Mouse (Mus musculus): Measurements from ENCODE around the gene Olfr633. TPM values are rescaled to one million over a fixed set of nuclear protein-coding genes. Genes with fewer than 3 reads are reported as not detected.

Olfr633 gene
- not detected in 2 replicates for polyA plus RNA-seq (2012; rRNA removed; ENCODE audit: low replicate concordance)

DNA sequence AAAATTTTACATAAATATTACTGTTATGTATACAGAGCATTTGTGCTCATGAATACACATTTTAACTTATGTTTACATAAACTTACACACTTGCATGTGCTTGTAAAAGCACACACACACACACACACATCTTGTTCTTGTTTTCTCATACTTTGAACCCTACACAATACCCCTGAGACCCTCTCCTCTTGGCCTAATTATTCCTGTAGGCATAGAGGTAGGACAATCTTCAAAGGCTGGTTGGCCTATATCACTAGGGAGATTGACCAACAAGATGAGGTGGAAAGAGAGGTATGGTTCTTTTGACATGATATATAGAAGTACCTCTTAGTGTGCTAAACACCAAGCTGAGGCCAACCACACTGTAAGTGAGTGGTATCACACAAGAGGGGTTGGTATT, at the start of gene Olfr633:
Gene Olfr633, plus strand, starts transcription at position 301 of the 400 bp plus-strand sequence.

DNA sequence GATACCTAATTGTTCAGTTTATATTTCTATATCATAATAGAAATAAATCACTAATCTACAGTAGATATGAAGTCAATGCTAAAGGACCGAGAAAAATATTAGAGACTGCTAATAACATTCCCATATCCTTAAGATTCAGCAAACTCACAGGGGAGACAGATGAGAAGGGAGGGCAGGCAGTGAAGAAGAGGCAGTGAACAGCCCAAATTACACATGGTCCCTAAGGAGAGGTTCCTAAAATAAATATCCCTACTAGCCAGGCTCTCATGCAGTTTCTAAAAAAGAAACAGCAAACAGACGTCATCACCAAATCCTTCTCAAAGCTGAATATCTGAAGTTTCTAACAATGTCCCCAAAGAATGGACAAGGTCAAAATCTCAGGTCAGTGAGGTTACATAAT, 41.0 kb upstream of the Olfr633 start, which contains the start of gene Olfr65:
Gene Olfr65, plus strand, starts transcription at position 301 of the 400 bp plus-strand sequence.

DNA sequence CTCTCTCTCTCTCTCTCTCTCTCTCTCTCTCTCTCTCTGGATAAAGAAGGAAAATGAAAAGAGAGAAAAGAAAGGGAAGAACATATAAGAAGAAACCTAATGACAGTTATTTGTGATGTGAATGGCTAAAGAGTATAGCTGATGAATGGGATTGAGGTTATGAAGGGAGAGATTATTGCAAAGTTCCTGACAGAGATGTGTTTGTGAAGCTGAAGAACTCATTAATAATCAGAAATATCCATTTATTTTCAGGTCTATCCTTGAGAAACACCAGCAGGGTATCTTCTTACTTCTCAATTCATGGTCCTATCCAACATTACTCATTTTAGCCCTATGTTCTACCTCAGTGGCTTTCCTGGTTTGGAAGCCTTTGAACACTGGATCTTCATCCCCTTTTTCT, 15.7 kb upstream of the Olfr633 start, which contains the start of gene Olfr631:
Gene Olfr631, plus strand, starts transcription at position 301 of the 400 bp plus-strand sequence.

DNA sequence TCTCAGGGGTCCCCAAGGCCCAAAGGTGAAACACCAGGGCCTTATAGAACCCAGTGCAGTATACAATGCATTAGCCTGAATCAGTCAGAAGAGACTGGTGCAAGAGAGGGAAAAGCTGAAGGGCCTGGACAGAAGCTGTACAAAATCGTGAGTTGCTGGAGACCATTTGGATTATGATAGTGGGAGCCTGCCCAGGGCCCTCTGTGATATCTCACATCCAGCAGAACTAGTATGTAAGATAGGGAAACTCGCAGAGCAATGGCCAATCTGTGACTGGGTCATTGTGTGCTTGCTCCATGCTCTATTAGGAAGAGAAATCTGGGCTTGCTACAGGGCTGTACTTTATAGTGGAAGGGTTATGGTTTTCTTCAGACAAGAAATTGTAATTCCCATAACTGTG, 10.0 kb upstream of the Olfr633 start, which contains the start of gene Olfr632:
Gene Olfr632, plus strand, starts transcription at position 84 of the 400 bp plus-strand sequence.

DNA sequence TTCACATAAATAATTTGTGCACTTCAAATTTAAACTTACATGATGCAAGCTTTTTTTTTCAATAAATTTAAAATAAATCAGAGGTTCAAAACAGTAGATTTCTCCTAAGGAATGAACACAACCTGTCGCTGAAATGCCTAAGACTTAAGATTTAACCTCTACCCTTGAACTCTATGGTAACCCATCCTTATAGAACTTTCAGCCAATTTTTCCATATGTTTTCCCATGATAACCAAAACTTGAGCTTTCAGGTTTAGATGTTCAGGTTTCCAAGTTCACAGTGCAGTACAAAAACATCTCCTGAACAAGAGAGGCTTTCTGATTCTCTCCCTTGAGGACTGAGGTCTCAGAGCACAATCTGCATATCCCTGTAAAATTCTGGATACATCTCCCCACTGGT, 26.6 kb downstream of the Olfr633 start, which contains the start of gene Olfr635:
Gene Olfr635, plus strand, starts transcription at position 301 of the 400 bp plus-strand sequence.

DNA sequence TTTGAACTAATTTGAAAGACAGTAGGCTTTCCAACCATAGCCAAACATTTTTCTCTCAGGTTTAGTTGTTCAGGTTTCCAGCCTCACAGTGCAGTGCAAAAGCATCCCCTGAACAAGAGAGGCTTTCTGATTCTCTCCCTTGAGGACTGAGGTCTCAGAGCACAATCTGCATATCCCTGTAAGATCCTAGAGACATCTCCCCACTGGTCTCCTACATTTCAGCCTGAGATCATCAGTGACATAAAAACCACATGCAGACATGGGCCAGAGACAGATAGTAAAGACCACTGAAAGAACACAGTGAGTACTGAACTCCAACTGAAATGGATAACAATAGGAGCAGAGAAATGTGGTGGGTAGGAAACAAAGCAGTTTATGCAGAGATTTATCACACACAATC, 54.2 kb downstream of the Olfr633 start, which contains the start of gene Olfr638:
Gene Olfr638, plus strand, starts transcription at position 301 of the 400 bp plus-strand sequence.

Other genes with a start within 250 kb of the Olfr633 start
- not detected in 2 replicates for gene Olfr243, start 229.8 kb upstream of the Olfr633 start, polyA plus RNA-seq (2012; rRNA removed; ENCODE audit: low replicate concordance)
- not detected in 2 replicates for gene Olfr628, start 214.1 kb upstream of the Olfr633 start, polyA plus RNA-seq (2012; rRNA removed; ENCODE audit: low replicate concordance)
- gene Olfr629, start 199.5 kb upstream of the Olfr633 start, polyA plus RNA-seq (2012; rRNA removed; ENCODE audit: low replicate concordance): not detected in 2 replicates
- not detected in 2 replicates for gene Olfr630, start 187.1 kb upstream of the Olfr633 start, polyA plus RNA-seq (2012; rRNA removed; ENCODE audit: low replicate concordance)
- not detected in 2 replicates for gene Olfr69, start 172.8 kb upstream of the Olfr633 start, polyA plus RNA-seq (2012; rRNA removed; ENCODE audit: low replicate concordance)
- not detected in 2 replicates for gene Olfr68, start 164.7 kb upstream of the Olfr633 start, polyA plus RNA-seq (2012; rRNA removed; ENCODE audit: low replicate concordance)
- gene Olfr67, start 152.6 kb upstream of the Olfr633 start, polyA plus RNA-seq (2012; rRNA removed; ENCODE audit: low replicate concordance): not detected in 2 replicates
- gene Hbb-bt, start 130.4 kb upstream of the Olfr633 start, polyA plus RNA-seq (2012; rRNA removed; ENCODE audit: low replicate concordance): 79.2 and 80.0 TPM in 2 replicates
- gene Hbb-bs, start 116.3 kb upstream of the Olfr633 start, polyA plus RNA-seq (2012; rRNA removed; ENCODE audit: low replicate concordance): 783 and 1,033 TPM in 2 replicates
- gene Hbb-bh2, start 103.9 kb upstream of the Olfr633 start, polyA plus RNA-seq (2012; rRNA removed; ENCODE audit: low replicate concordance): not detected in 2 replicates
- gene Hbb-bh1, start 101.3 kb upstream of the Olfr633 start, polyA plus RNA-seq (2012; rRNA removed; ENCODE audit: low replicate concordance): not detected in 2 replicates
- gene Hbb-y, start 91.2 kb upstream of the Olfr633 start, polyA plus RNA-seq (2012; rRNA removed; ENCODE audit: low replicate concordance): not detected in 2 replicates
- not detected in 2 replicates for gene Olfr66, start 58.2 kb upstream of the Olfr633 start, polyA plus RNA-seq (2012; rRNA removed; ENCODE audit: low replicate concordance)
- gene Olfr64, start 50.0 kb upstream of the Olfr633 start, polyA plus RNA-seq (2012; rRNA removed; ENCODE audit: low replicate concordance): not detected in 2 replicates
- not detected in 2 replicates for gene Olfr65, start 41.0 kb upstream of the Olfr633 start, polyA plus RNA-seq (2012; rRNA removed; ENCODE audit: low replicate concordance)
- gene Olfr631, start 15.6 kb upstream of the Olfr633 start, polyA plus RNA-seq (2012; rRNA removed; ENCODE audit: low replicate concordance): not detected in 2 replicates
- gene Olfr632, start 10.1 kb upstream of the Olfr633 start, polyA plus RNA-seq (2012; rRNA removed; ENCODE audit: low replicate concordance): not detected in 2 replicates
- gene Olfr635, start 26.7 kb downstream of the Olfr633 start, polyA plus RNA-seq (2012; rRNA removed; ENCODE audit: low replicate concordance): not detected in 2 replicates
- not detected in 2 replicates for gene Olfr638, start 54.3 kb downstream of the Olfr633 start, polyA plus RNA-seq (2012; rRNA removed; ENCODE audit: low replicate concordance)
- not detected in 2 replicates for gene Olfr639, start 72.9 kb downstream of the Olfr633 start, polyA plus RNA-seq (2012; rRNA removed; ENCODE audit: low replicate concordance)
- not detected in 2 replicates for gene Olfr640, start 81.1 kb downstream of the Olfr633 start, polyA plus RNA-seq (2012; rRNA removed; ENCODE audit: low replicate concordance)
- not detected in 2 replicates for gene Olfr641, start 91.0 kb downstream of the Olfr633 start, polyA plus RNA-seq (2012; rRNA removed; ENCODE audit: low replicate concordance)
- not detected in 2 replicates for gene Olfr642, start 108.2 kb downstream of the Olfr633 start, polyA plus RNA-seq (2012; rRNA removed; ENCODE audit: low replicate concordance)
- not detected in 2 replicates for gene 4930516K23Rik, start 117.0 kb downstream of the Olfr633 start, polyA plus RNA-seq (2012; rRNA removed; ENCODE audit: low replicate concordance)
- not detected in 2 replicates for gene Olfr644, start 127.4 kb downstream of the Olfr633 start, polyA plus RNA-seq (2012; rRNA removed; ENCODE audit: low replicate concordance)
- gene Olfr645, start 141.0 kb downstream of the Olfr633 start, polyA plus RNA-seq (2012; rRNA removed; ENCODE audit: low replicate concordance): not detected in 2 replicates
- gene Olfr646, start 160.4 kb downstream of the Olfr633 start, polyA plus RNA-seq (2012; rRNA removed; ENCODE audit: low replicate concordance): not detected in 2 replicates
- not detected in 2 replicates for gene Ubqln5, start 185.4 kb downstream of the Olfr633 start, polyA plus RNA-seq (2012; rRNA removed; ENCODE audit: low replicate concordance)
- gene Olfr643, start 193.0 kb downstream of the Olfr633 start, polyA plus RNA-seq (2012; rRNA removed; ENCODE audit: low replicate concordance): not detected in 2 replicates
- gene Ubqln3, start 198.8 kb downstream of the Olfr633 start, polyA plus RNA-seq (2012; rRNA removed; ENCODE audit: low replicate concordance): not detected in 2 replicates
- gene Ubqlnl, start 206.1 kb downstream of the Olfr633 start, polyA plus RNA-seq (2012; rRNA removed; ENCODE audit: low replicate concordance): not detected in 2 replicates
- not detected in 2 replicates for gene Olfm5, start 220.4 kb downstream of the Olfr633 start, polyA plus RNA-seq (2012; rRNA removed; ENCODE audit: low replicate concordance)
- not detected in 2 replicates for gene Olfr648, start 239.0 kb downstream of the Olfr633 start, polyA plus RNA-seq (2012; rRNA removed; ENCODE audit: low replicate concordance)